Mouse (Mus musculus) CD4-positive naive resting alpha-beta T cell, adult 57 days (primary cell): ENCODE measurements around the gene Aaed1. TPM values are rescaled to one million over a fixed set of nuclear protein-coding genes. Genes with fewer than 3 reads are reported as not detected.

ENCODE experiments used
- total RNA-seq: library from RNA; stranded (reverse); gene quantifications from one replicate; pipeline ENCODE4 v1.2.4, GENCODE M21; 2023

Gene Aaed1
- 57.7 TPM for total RNA-seq

DNA sequence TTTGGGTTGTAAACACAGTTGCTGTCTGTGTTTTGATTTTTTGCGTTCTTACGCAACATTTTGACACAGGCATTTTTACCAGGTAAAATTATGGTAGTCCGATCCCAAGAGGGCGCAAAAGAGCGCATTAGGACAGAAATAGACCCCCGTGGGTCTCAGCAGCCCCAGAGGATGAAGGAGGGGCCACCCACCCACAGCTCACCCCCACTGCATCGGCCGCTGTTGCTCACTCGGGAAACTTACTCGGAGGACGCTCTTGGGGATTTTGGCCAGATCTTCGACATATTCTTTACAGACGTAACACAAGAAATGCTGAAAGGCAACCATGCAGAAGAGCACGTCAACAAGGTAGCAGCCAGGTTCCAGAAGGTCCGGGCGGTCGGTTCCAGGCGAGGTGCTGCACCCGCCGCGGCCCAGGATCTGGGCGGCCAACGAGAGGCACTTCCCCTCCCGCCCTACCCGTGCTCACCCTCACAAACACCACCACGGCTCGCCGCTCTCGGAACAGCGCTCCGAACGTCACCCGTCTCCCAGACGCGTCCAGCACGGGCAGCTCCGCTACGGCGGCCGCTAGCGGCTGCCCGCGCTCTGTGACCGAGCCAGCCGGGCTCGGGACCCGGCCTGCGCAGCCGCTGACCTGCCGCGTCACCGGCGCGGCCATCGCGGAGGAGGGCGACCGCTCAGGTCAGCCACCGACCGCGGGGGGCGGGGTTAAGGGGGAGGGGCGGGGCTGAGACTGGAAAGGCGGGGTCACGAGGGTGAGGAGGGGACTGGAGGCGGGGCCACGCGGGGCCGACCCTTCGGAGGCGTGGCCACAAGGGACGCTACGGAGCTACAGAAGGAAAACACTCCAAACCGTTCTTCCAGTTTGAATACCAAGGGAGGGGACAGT lies at the start of gene Aaed1:
Gene Aaed1, minus strand, starts transcription at position 687 of the 892 bp plus-strand sequence.

DNA sequence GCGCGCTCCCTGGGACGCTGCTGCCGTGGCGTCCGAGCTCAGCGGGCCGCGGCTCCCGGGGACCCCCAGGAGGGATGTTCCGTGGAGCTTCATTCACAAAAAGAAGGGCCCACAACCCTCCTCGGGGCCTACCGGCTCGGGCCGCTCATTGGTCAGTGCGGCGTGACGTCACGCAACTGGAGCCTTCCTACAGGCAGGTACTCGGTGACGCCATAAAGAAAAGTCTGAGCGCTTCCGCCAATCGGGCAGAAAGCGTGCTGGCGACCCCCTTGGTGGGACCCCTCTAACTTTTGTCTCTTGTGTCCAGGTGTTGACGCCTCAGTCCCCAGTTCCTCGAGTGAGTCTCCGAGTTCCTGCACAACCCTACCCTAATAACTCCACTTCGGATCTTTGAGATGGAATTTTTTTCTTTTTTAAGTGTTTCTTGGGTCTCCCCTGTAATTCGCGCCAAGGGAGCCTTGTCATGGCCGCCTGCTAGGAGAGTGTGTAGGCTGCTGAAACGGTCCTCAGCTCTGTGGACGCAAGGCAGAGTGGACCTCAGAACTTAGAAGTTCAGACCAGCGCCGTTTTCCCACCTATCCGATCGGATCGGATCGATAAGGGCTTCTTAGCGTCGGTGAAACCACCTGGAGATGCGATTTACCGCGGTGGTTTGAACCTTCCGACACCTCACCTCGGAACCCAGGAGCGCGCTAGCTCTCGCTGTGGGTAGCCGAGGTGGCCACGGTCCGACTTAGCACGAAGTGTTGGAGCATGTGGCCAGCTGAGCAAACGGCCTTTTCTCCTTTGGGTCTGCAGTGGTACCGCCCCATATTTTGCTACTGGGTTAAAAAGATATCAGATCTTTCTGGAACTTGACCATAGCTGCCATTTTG lies 37.4 kb downstream of the Aaed1 start, which contains the start of gene Cdc14b:
Gene Cdc14b, minus strand, starts transcription at position 412 of the 875 bp plus-strand sequence.

Other genes starting within 250 kb of the Aaed1 start
- not detected for gene Hsd17b3, start 223.5 kb downstream of the Aaed1 start, total RNA-seq
- 18.2 TPM for gene Slc35d2, start 183.3 kb downstream of the Aaed1 start, total RNA-seq
- gene Zfp367, start 159.5 kb downstream of the Aaed1 start, total RNA-seq: 9.3 TPM
- 19.3 TPM for gene Habp4, start 150.9 kb downstream of the Aaed1 start, total RNA-seq
- 24.0 TPM for gene Cdc14b, start 37.4 kb downstream of the Aaed1 start, total RNA-seq
- 27.8 TPM for gene Ctsl, start 58.2 kb upstream of the Aaed1 start, total RNA-seq
- gene Cdk20, start 119.6 kb upstream of the Aaed1 start, total RNA-seq: 5.5 TPM
- not detected for gene Fam240b, start 185.1 kb upstream of the Aaed1 start, total RNA-seq